Mouse (Mus musculus): ENCODE measurements around the gene Ptpre. TPM values are rescaled to one million over a fixed set of nuclear protein-coding genes. Genes with fewer than 3 reads are reported as not detected.

The Ptpre gene
- total and polyA plus RNA-seq, 2 experiments = 0.75 to 1.1 TPM

DNA sequence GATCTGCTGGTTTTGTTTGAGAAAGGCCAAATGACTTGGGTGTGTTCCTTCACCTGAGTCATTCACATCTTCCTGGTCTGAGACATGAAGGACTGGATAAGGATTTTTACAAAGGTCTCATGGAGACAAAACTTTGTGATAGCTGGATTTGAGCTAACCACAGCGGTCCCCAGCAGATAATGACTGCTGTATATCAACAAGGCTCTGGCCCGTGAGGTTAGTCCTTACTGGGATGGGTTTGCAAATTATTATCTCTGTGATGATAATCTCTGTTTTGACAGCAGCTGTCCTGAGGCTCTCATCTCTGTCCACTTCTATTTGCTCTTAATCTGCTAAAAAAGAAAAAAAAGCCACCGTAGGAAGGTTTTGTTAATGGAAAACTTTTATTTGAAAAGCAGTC, 71.7 kb downstream of the Ptpre start:
- H3K4me3 ChIP-seq (ENCODE audit: insufficient read depth, low read depth, low read length) = no peak overlapping the region
- TF ChIP-seq POLR2A (IDR thresholded peaks at IDR 0.05; ENCODE audit: extremely low read depth, insufficient read depth, low read length) (no peak), CTCF (IDR thresholded peaks at IDR 0.05; ENCODE audit: low read depth, low read length) (no peak)
- H3K4me1 ChIP-seq (ENCODE audit: control insufficient read depth, insufficient read depth, low read length) = peaks cover 18% of the 10 kb centered on the region
- H3K79me2 ChIP-seq (ENCODE audit: control insufficient read depth, insufficient read depth, low read length) = no peaks in the 10 kb centered on the region
- peak; percentile 89 for DNase-seq (ENCODE audit: extremely low read depth, low read depth, low spot score)
- H3K27ac ChIP-seq (replicated peaks; ENCODE audit: insufficient read depth, low read depth, low read length) = peak overlapping the region; percentile 84
- H3K27me3 ChIP-seq (ENCODE audit: control insufficient read depth, insufficient read depth, low read length) = no peaks in the 10 kb centered on the region
- H3K36me3 ChIP-seq (ENCODE audit: control insufficient read depth, insufficient read depth, low read length) = no peaks in the 10 kb centered on the region
- H3K9ac ChIP-seq (ENCODE audit: low read depth, low read length) = no peak overlapping the region
- WGBS = 17% methylated on average over 3 of the region's 3 CpGs

DNA sequence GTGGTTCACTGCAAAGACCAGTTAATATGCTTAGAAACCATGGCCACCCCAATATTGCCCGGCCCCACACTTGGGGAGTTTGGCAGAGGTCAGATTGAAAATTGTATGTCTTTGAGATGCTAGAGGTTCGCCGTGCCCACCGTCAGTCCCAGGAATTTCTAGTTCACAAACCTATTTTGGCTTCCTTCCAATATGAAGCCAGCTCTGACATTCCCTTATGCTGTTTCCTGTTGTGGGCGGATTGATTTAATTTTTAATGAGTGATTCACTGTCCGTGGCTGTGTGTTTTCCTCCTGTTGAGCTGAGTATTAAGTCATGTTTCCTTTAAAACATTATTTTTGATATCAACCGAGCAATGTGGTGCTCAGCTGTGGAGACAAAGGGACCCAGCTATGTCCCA, 72.4 kb downstream of the Ptpre start:
- 13% methylated on average over 7 of the region's 7 CpGs for WGBS
- peak overlapping the region; percentile 15; the same call in 1 of the 2 replicates for H3K4me3 ChIP-seq (ENCODE audit: insufficient read depth, low read depth, low read length)
- H3K9ac ChIP-seq (ENCODE audit: low read depth, low read length) = peak overlapping the region; percentile 53
- H3K36me3 ChIP-seq (ENCODE audit: control insufficient read depth, insufficient read depth, low read length) = no peaks in the 10 kb centered on the region
- H3K27ac ChIP-seq (replicated peaks; ENCODE audit: insufficient read depth, low read depth, low read length) = peak overlapping the region; percentile 88
- H3K79me2 ChIP-seq (ENCODE audit: control insufficient read depth, insufficient read depth, low read length) = no peaks in the 10 kb centered on the region
- peaks cover 18% of the 10 kb centered on the region for H3K4me1 ChIP-seq (ENCODE audit: control insufficient read depth, insufficient read depth, low read length)
- no peak for TF ChIP-seq POLR2A (IDR thresholded peaks at IDR 0.05; ENCODE audit: extremely low read depth, insufficient read depth, low read length)
- TF ChIP-seq CTCF (IDR thresholded peaks at IDR 0.05; ENCODE audit: low read depth, low read length) = no peak
- no peaks in the 10 kb centered on the region for H3K27me3 ChIP-seq (ENCODE audit: control insufficient read depth, insufficient read depth, low read length)
- DNase-seq (ENCODE audit: extremely low read depth, low read depth, low spot score) = peak; percentile 51

DNA sequence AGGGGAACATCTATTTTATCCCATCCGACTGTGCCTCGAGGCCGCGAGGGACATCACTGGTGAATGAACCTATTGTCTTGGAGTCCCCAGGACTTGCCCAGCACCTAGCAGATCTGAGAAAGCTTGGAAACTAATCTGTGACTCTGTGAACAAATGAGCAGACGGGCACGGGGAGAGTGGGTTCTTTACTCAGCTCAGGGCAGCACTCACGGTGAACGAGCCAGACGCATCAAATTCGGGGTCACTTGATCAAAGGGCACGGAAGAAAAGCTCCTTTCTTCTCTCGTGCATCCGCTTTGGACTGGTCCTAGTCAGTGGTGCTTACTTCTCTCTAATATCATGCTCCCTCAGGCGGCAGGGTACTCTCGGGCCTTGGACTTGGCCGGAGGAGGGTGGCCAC, 75.0 kb downstream of the Ptpre start:
- Histone ChIP-seq H3K36me3 (ENCODE audit: control insufficient read depth, insufficient read depth, low read length) (no peaks in the 10 kb centered on the region), H3K27ac (replicated peaks; ENCODE audit: insufficient read depth, low read depth, low read length) (no peak overlapping the region), H3K4me1 (ENCODE audit: control insufficient read depth, insufficient read depth, low read length) (peaks cover 18% of the 10 kb centered on the region), H3K4me3 (ENCODE audit: insufficient read depth, low read depth, low read length) (no peak overlapping the region), H3K27me3 (ENCODE audit: control insufficient read depth, insufficient read depth, low read length) (no peaks in the 10 kb centered on the region), H3K9ac (ENCODE audit: low read depth, low read length) (no peak overlapping the region), H3K79me2 (ENCODE audit: control insufficient read depth, insufficient read depth, low read length) (no peaks in the 10 kb centered on the region)
- 93% methylated on average over 16 of the region's 16 CpGs for WGBS
- DNase-seq (ENCODE audit: extremely low read depth, low read depth, low spot score) = no peak
- no peak for TF ChIP-seq CTCF (IDR thresholded peaks at IDR 0.05; ENCODE audit: low read depth, low read length)
- TF ChIP-seq POLR2A (IDR thresholded peaks at IDR 0.05; ENCODE audit: extremely low read depth, insufficient read depth, low read length) = no peak

DNA sequence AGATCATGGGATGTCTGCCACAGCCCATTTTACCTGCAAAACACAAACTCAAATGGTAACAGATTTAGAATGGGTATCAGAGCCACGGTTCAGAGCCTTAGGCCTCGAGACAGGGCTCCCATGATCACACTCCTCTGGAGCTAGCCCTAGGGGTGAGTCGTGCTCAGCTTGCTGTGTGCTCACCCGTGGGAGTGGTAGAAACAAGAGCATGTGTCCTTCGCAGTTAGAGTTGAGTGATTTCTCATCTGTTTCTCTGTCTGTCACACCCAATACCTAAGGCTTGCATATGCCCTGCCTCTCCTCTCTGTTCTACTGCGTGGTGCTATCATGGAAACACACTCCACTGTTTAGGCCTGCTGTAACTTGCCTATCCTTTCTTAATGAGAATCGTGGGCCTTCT, 75.5 kb downstream of the Ptpre start:
- Histone ChIP-seq H3K27ac (replicated peaks; ENCODE audit: insufficient read depth, low read depth, low read length) (no peak overlapping the region), H3K4me3 (ENCODE audit: insufficient read depth, low read depth, low read length) (no peak overlapping the region), H3K36me3 (ENCODE audit: control insufficient read depth, insufficient read depth, low read length) (no peaks in the 10 kb centered on the region), H3K79me2 (ENCODE audit: control insufficient read depth, insufficient read depth, low read length) (no peaks in the 10 kb centered on the region), H3K9ac (ENCODE audit: low read depth, low read length) (no peak overlapping the region), H3K4me1 (ENCODE audit: control insufficient read depth, insufficient read depth, low read length) (peaks cover 17% of the 10 kb centered on the region), H3K27me3 (ENCODE audit: control insufficient read depth, insufficient read depth, low read length) (no peaks in the 10 kb centered on the region)
- WGBS = 89% methylated on average over 7 of the region's 7 CpGs
- DNase-seq (ENCODE audit: extremely low read depth, low read depth, low spot score) = no peak
- TF ChIP-seq POLR2A (IDR thresholded peaks at IDR 0.05; ENCODE audit: extremely low read depth, insufficient read depth, low read length) = no peak
- no peak for TF ChIP-seq CTCF (IDR thresholded peaks at IDR 0.05; ENCODE audit: low read depth, low read length)

DNA sequence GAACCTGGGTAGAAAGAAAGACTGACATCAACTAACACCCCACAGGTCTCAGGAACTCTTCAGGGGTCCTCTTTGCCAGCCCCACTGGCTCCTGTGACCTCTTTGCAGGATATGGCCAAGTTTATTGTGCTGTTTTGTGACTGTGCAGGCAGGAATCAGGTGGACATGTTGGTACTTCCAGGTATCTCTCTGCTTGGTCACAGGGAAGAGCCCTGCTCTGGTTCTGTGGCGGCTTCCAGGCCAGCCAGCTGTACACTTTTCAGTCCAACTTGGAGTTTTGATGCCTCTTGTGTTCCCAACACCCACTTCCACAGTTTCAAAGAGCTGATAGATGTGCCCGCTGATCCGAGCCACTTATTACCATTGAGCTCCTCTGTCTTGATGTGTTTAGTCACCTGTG, 76.1 kb downstream of the Ptpre start:
- WGBS = 100% methylated on average over 3 of the region's 3 CpGs
- no peak for DNase-seq (ENCODE audit: extremely low read depth, low read depth, low spot score)
- no peak overlapping the region for H3K4me3 ChIP-seq (ENCODE audit: insufficient read depth, low read depth, low read length)
- H3K27me3 ChIP-seq (ENCODE audit: control insufficient read depth, insufficient read depth, low read length) = no peaks in the 10 kb centered on the region
- H3K27ac ChIP-seq (replicated peaks; ENCODE audit: insufficient read depth, low read depth, low read length) = no peak overlapping the region
- H3K36me3 ChIP-seq (ENCODE audit: control insufficient read depth, insufficient read depth, low read length) = no peaks in the 10 kb centered on the region
- H3K79me2 ChIP-seq (ENCODE audit: control insufficient read depth, insufficient read depth, low read length) = no peaks in the 10 kb centered on the region
- H3K9ac ChIP-seq (ENCODE audit: low read depth, low read length) = no peak overlapping the region
- peaks cover 14% of the 10 kb centered on the region for H3K4me1 ChIP-seq (ENCODE audit: control insufficient read depth, insufficient read depth, low read length)
- TF ChIP-seq POLR2A (IDR thresholded peaks at IDR 0.05; ENCODE audit: extremely low read depth, insufficient read depth, low read length) (no peak), CTCF (IDR thresholded peaks at IDR 0.05; ENCODE audit: low read depth, low read length) (no peak)

DNA sequence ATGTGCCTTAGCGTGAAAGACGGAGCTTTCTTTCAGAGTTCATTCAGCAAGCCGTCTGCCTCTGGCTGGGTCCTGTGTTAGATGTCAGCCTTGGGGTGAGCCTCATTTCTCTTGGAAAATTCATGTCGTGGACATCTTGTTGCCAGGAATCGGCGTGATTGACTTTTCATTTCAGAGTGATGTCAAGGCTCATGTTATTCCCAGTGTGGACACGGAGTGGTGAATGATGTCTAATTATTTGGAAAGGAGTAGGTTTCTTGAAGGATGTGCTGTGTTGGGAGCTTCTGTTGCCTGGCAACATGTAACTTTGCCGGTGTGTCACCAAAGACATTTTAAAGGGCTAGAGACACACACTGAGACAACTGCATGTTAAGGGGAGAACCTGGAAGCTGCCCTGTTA, 77.6 kb downstream of the Ptpre start:
- Histone ChIP-seq H3K27me3 (ENCODE audit: control insufficient read depth, insufficient read depth, low read length) (no peaks in the 10 kb centered on the region), H3K27ac (replicated peaks; ENCODE audit: insufficient read depth, low read depth, low read length) (no peak overlapping the region), H3K4me3 (ENCODE audit: insufficient read depth, low read depth, low read length) (no peak overlapping the region), H3K4me1 (ENCODE audit: control insufficient read depth, insufficient read depth, low read length) (peaks cover 5% of the 10 kb centered on the region; the same call in 1 of the 2 replicates), H3K9ac (ENCODE audit: low read depth, low read length) (no peak overlapping the region), H3K79me2 (ENCODE audit: control insufficient read depth, insufficient read depth, low read length) (no peaks in the 10 kb centered on the region), H3K36me3 (ENCODE audit: control insufficient read depth, insufficient read depth, low read length) (no peaks in the 10 kb centered on the region)
- TF ChIP-seq POLR2A (IDR thresholded peaks at IDR 0.05; ENCODE audit: extremely low read depth, insufficient read depth, low read length) = no peak
- no peak for DNase-seq (ENCODE audit: extremely low read depth, low read depth, low spot score)
- 90% methylated on average over 8 of the region's 8 CpGs for WGBS

All from liver, adult 2 months (tissue).